Mouse (Mus musculus) skeletal muscle tissue, postnatal 0 days (tissue): Measurements from ENCODE around the gene Bbs10. TPM values are rescaled to one million over a fixed set of nuclear protein-coding genes. Genes with fewer than 3 reads are reported as not detected.

Source experiments
- polyA plus RNA-seq: library from polyadenylated mRNA; unstranded; fragments of >200 nt; fragmentation: Nextera tagmentation; extraction: Ambion mirVana; gene quantifications from 2 replicates; pipeline ENCODE4 v1.2.1, GENCODE M21; 2015

The Bbs10 gene
- 2.0 and 2.3 TPM in 2 replicates for polyA plus RNA-seq

DNA sequence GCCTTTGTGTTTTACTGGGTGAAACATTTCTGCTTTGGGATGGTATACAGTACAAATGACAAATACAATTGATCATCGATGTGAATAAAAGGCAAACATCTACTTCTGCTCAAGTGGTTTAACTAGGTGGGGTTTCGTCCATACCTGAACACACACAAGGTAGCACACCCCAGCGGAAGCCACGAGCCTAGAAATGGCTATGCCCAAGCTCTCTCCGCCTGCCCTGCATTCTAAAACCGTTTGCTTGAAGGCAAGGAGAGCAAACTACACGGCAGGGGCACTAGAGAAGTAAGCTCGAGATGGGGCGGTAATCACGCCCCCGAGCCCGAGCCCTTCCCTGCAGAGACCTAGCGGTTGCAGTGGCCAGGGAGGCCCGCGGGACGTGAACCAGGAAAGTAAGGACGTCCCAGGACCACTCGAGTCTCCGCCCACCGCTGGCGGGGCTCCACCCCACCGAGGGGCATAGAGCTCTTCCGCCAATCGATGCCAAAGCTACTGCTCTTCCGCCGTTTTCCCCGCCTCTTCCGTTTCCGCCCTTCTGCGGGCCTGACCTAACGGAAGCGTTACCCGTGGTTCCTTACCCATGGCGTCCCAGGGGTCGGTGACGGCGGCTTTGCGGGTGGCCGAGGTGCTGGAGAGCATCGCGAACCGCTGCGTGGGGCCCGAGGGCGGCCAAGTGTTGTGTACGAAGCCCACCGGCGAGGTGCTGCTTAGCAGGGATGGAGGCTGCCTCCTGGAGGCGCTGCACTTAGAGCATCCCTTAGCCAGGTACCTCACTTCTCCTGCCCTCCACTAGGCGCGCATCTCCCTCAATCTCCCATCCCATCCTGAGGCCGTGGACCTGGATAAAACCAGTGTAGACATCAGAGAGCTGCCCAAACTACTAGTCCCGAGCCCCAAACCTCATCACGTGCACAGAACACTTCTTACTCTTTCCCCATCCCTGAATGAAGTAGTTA is at the start of gene Bbs10:
Bbs10 (plus strand) TSS at position 540 of the 959 bp plus-strand sequence.

Other genes with a start within 250 kb of the Bbs10 start
- gene Osbpl8, start 133.9 kb upstream of the Bbs10 start, polyA plus RNA-seq, result 6.4 and 7.3 TPM in 2 replicates
- gene Nap1l1, start 174.5 kb downstream of the Bbs10 start, polyA plus RNA-seq, result 67.3 and 76.8 TPM in 2 replicates
- 9.4 and 14.6 TPM in 2 replicates for gene Phlda1, start 207.6 kb downstream of the Bbs10 start, polyA plus RNA-seq